Mouse (Mus musculus): ENCODE measurements at regions not wholly inside any gene's neighbourhood (a gene's known extent, or its start where the extent isn't known, plus 50 kb on each side); places are given as distances from the start of the nearest gene placed in this dataset.

DNA sequence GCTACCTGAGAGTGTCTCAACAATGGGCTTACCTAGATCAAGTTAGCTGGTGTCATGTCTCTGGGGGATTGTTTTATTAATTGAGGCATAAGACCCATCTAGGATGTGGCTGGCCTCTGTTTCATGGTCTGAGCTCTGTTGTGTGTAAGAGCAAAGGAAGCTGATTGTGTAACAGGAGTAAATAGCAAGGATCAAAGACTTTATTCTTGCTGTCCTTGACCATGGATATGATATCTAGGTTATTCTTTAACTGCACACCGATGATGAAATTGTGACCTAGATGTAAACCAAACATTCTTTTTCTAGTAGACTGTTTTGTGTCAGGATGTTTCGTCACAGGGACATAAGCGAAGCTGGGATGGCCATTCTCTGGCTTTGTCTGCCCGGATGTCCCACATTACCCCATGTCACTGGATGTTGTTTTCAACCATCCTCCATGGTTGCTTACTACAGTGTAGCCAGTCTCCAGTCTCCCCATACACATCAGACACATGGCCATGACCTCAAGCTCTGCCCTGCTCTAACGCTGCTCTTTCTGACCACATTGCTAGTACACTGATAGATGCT lies 1210.5 kb downstream of the Defb40 start:
- no peak for TF ChIP-seq TCF12 (IDR thresholded peaks at IDR 0.05; ENCODE audit: low read depth, low read length)
- TF ChIP-seq KAT2A (IDR thresholded peaks at IDR 0.05; ENCODE audit: insufficient replicate concordance, low read length), result no peak
